Mouse (Mus musculus): ENCODE measurements at regions not wholly inside any gene's neighbourhood (a gene's known extent, or its start where the extent isn't known, plus 50 kb on each side); places are given as distances from the start of the nearest gene placed in this dataset.

DNA sequence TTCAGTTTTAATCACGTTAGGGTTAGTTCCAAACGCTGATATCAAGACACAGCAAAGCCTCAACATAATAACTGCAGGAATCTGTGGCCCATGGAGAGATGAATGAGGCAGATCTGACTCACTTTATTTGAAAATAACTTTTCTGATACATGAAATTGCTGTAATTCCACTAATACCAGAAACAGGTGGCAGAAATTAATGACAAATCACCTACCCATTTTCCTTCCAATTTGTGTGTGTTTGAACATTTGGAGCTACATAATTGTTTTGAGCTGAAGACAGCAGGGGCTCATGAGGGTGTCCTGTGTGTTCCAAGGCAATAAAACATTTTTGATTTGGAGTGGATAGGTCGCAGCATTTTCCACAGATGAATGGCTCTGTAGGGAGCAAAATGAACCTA is 254.2 kb upstream of the Zc3h12c start:
- H3K4me1 ChIP-seq (ENCODE audit: control insufficient read depth, insufficient read depth, low read length) = no peaks in the 10 kb centered on the region
- no peaks in the 10 kb centered on the region for H3K9me3 ChIP-seq (ENCODE audit: control insufficient read depth, low read length)
- no peak overlapping the region for H3K9ac ChIP-seq (ENCODE audit: low read depth, low read length)
- H3K27ac ChIP-seq (ENCODE audit: low read depth, low read length) = no peak overlapping the region
- no peak for ATAC-seq (ENCODE audit: low FRiP score, low TSS enrichment)
- no peaks in the 10 kb centered on the region for H3K27me3 ChIP-seq (ENCODE audit: control insufficient read depth, insufficient read depth, low read length)
- 74% methylated on average over 3 of the region's 3 CpGs for WGBS
- H3K4me3 ChIP-seq (ENCODE audit: low read length) = no peak overlapping the region
- no peaks in the 10 kb centered on the region for H3K36me3 ChIP-seq (ENCODE audit: control insufficient read depth, insufficient read depth, low read length)
- H3K4me2 ChIP-seq (replicated peaks; ENCODE audit: low read depth, low read length) = no peak overlapping the region

DNA sequence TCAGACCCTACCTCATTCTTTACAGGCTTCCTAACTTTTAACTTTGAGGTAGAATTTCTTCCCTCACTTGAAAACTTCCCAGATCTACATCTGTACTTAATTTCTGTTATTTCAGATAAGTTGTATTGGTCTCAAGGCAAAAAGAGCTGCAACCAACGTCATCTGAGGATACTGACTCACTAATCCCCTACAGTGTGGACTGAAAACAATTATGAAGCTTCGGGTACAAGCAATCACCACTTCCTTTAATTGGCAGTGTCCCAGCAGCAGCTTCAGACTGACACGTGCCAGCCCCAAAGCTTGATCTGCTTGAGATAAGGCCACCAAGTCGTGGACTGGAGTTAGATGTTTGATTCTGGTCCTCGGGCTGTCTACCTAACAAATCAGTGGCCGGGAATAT is 247.3 kb upstream of the Zc3h12c start:
- ATAC-seq (ENCODE audit: low FRiP score, low TSS enrichment) = no peak
- Histone ChIP-seq H3K9ac (ENCODE audit: low read depth, low read length) (no peak overlapping the region), H3K36me3 (ENCODE audit: control insufficient read depth, insufficient read depth, low read length) (no peaks in the 10 kb centered on the region), H3K27me3 (ENCODE audit: control insufficient read depth, insufficient read depth, low read length) (no peaks in the 10 kb centered on the region), H3K4me2 (replicated peaks; ENCODE audit: low read depth, low read length) (no peak overlapping the region), H3K9me3 (ENCODE audit: control insufficient read depth, low read length) (no peaks in the 10 kb centered on the region), H3K27ac (ENCODE audit: low read depth, low read length) (no peak overlapping the region), H3K4me1 (ENCODE audit: control insufficient read depth, insufficient read depth, low read length) (no peaks in the 10 kb centered on the region), H3K4me3 (ENCODE audit: low read length) (no peak overlapping the region)
- 62% methylated on average over 6 of the region's 6 CpGs for WGBS

GRCm38 (mm10) chr9:52407841-52408240 is 239.5 kb upstream of the Zc3h12c start:
- Histone ChIP-seq H3K9me3 (ENCODE audit: control insufficient read depth, low read length) (no peaks in the 10 kb centered on the region), H3K4me2 (replicated peaks; ENCODE audit: low read depth, low read length) (no peak overlapping the region), H3K4me1 (ENCODE audit: control insufficient read depth, insufficient read depth, low read length) (no peaks in the 10 kb centered on the region), H3K27me3 (ENCODE audit: control insufficient read depth, insufficient read depth, low read length) (no peaks in the 10 kb centered on the region), H3K36me3 (ENCODE audit: control insufficient read depth, insufficient read depth, low read length) (no peaks in the 10 kb centered on the region), H3K27ac (ENCODE audit: low read depth, low read length) (no peak overlapping the region), H3K4me3 (ENCODE audit: low read length) (no peak overlapping the region), H3K9ac (ENCODE audit: low read depth, low read length) (no peak overlapping the region)
- ATAC-seq (ENCODE audit: low FRiP score, low TSS enrichment) = no peak
- WGBS = 91% methylated on average over 6 of the region's 6 CpGs

- H3K9me3 ChIP-seq (ENCODE audit: control insufficient read depth, low read length) = no peaks in the 10 kb centered on the region
- no peaks in the 10 kb centered on the region for H3K36me3 ChIP-seq (ENCODE audit: control insufficient read depth, insufficient read depth, low read length)
- no peak overlapping the region for H3K4me2 ChIP-seq (replicated peaks; ENCODE audit: low read depth, low read length)
- no peaks in the 10 kb centered on the region for H3K4me1 ChIP-seq (ENCODE audit: control insufficient read depth, insufficient read depth, low read length)
- no peak for ATAC-seq (ENCODE audit: low FRiP score, low TSS enrichment)
- WGBS = 77% methylated on average over 2 of the region's 2 CpGs
- H3K4me3 ChIP-seq (ENCODE audit: low read length) = no peak overlapping the region
- H3K27me3 ChIP-seq (ENCODE audit: control insufficient read depth, insufficient read depth, low read length) = no peaks in the 10 kb centered on the region
- no peak overlapping the region for H3K9ac ChIP-seq (ENCODE audit: low read depth, low read length)
- H3K27ac ChIP-seq (ENCODE audit: low read depth, low read length) = no peak overlapping the region
Observed at GRCm38 (mm10) chr9:52402496-52402895, 234.1 kb upstream of the Zc3h12c start.

- 58% methylated on average over 2 of the region's 2 CpGs for WGBS
- H3K36me3 ChIP-seq (ENCODE audit: control insufficient read depth, insufficient read depth, low read length) = no peaks in the 10 kb centered on the region
- no peak overlapping the region for H3K27ac ChIP-seq (ENCODE audit: low read depth, low read length)
- no peaks in the 10 kb centered on the region for H3K4me1 ChIP-seq (ENCODE audit: control insufficient read depth, insufficient read depth, low read length)
- H3K9me3 ChIP-seq (ENCODE audit: control insufficient read depth, low read length) = no peaks in the 10 kb centered on the region
- H3K27me3 ChIP-seq (ENCODE audit: control insufficient read depth, insufficient read depth, low read length) = no peaks in the 10 kb centered on the region
- no peak overlapping the region for H3K4me2 ChIP-seq (replicated peaks; ENCODE audit: low read depth, low read length)
- no peak for ATAC-seq (ENCODE audit: low FRiP score, low TSS enrichment)
- H3K4me3 ChIP-seq (ENCODE audit: low read length) = no peak overlapping the region
- no peak overlapping the region for H3K9ac ChIP-seq (ENCODE audit: low read depth, low read length)
Observed at GRCm38 (mm10) chr9:52379031-52379430, 210.7 kb upstream of the Zc3h12c start.

GRCm38 (mm10) chr9:52377761-52378160 is 209.4 kb upstream of the Zc3h12c start:
- Histone ChIP-seq H3K27ac (ENCODE audit: low read depth, low read length) (no peak overlapping the region), H3K9ac (ENCODE audit: low read depth, low read length) (no peak overlapping the region), H3K4me1 (ENCODE audit: control insufficient read depth, insufficient read depth, low read length) (no peaks in the 10 kb centered on the region), H3K4me2 (replicated peaks; ENCODE audit: low read depth, low read length) (no peak overlapping the region), H3K9me3 (ENCODE audit: control insufficient read depth, low read length) (no peaks in the 10 kb centered on the region), H3K4me3 (ENCODE audit: low read length) (no peak overlapping the region), H3K27me3 (ENCODE audit: control insufficient read depth, insufficient read depth, low read length) (no peaks in the 10 kb centered on the region), H3K36me3 (ENCODE audit: control insufficient read depth, insufficient read depth, low read length) (no peaks in the 10 kb centered on the region)
- no peak for ATAC-seq (ENCODE audit: low FRiP score, low TSS enrichment)

DNA sequence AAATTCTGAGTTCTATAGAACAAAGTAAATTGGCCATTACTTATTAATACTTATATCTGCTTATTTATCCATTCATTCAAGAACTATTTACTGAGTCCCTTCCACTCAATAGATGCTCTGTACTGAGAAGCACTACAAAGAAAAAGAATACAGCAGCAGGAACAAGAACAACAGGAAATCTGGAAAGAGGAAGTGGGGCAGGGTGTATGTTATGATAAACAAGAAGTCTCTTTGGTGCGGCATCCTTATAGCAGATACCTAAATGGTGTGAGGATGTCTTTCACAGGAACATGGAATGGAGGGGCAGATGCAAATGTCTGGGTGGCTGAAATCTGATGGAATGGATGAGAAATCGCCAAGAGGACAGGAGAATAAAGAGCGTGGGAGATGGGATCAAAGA is 208.5 kb upstream of the Zc3h12c start:
- no peak for ATAC-seq (ENCODE audit: low FRiP score, low TSS enrichment)
- H3K9me3 ChIP-seq (ENCODE audit: control insufficient read depth, low read length) = no peaks in the 10 kb centered on the region
- no peak overlapping the region for H3K4me2 ChIP-seq (replicated peaks; ENCODE audit: low read depth, low read length)
- no peaks in the 10 kb centered on the region for H3K4me1 ChIP-seq (ENCODE audit: control insufficient read depth, insufficient read depth, low read length)
- H3K36me3 ChIP-seq (ENCODE audit: control insufficient read depth, insufficient read depth, low read length) = no peaks in the 10 kb centered on the region
- 88% methylated on average over 3 of the region's 3 CpGs for WGBS
- no peak overlapping the region for H3K9ac ChIP-seq (ENCODE audit: low read depth, low read length)
- H3K27ac ChIP-seq (ENCODE audit: low read depth, low read length) = no peak overlapping the region
- no peak overlapping the region for H3K4me3 ChIP-seq (ENCODE audit: low read length)
- H3K27me3 ChIP-seq (ENCODE audit: control insufficient read depth, insufficient read depth, low read length) = no peaks in the 10 kb centered on the region

GRCm38 (mm10) chr9:52371296-52371695 is 202.9 kb upstream of the Zc3h12c start:
- no peaks in the 10 kb centered on the region for H3K9me3 ChIP-seq (ENCODE audit: control insufficient read depth, low read length)
- H3K4me3 ChIP-seq (ENCODE audit: low read length) = no peak overlapping the region
- H3K27me3 ChIP-seq (ENCODE audit: control insufficient read depth, insufficient read depth, low read length) = no peaks in the 10 kb centered on the region
- 100% methylated on average over 1 of the region's 1 CpGs for WGBS
- no peaks in the 10 kb centered on the region for H3K4me1 ChIP-seq (ENCODE audit: control insufficient read depth, insufficient read depth, low read length)
- no peak overlapping the region for H3K4me2 ChIP-seq (replicated peaks; ENCODE audit: low read depth, low read length)
- no peaks in the 10 kb centered on the region for H3K36me3 ChIP-seq (ENCODE audit: control insufficient read depth, insufficient read depth, low read length)
- no peak overlapping the region for H3K27ac ChIP-seq (ENCODE audit: low read depth, low read length)
- H3K9ac ChIP-seq (ENCODE audit: low read depth, low read length) = no peak overlapping the region
- ATAC-seq (ENCODE audit: low FRiP score, low TSS enrichment) = no peak

DNA sequence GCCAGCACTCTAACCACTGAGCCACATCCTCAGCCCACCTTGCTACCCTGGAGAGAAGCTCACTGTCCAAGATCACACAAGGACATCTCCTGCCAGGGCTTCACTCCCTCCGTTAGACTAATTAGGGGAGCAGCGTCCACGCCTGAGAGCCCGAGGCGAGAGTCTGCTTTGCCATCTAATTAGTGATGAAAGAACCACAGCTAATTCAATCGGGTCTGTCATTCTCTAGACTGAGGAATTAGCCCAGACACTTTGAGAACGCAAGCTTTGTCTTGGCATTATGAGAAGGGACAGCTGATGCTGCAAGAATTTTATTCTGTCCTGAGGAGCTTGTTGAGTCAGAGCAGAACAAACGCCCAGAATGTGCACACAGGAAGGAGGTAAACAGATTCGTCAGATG is 200.5 kb upstream of the Zc3h12c start:
- 44% methylated on average over 9 of the region's 9 CpGs for WGBS
- Histone ChIP-seq H3K4me3 (ENCODE audit: low read length) (no peak overlapping the region), H3K4me2 (replicated peaks; ENCODE audit: low read depth, low read length) (no peak overlapping the region), H3K9ac (ENCODE audit: low read depth, low read length) (no peak overlapping the region), H3K27ac (ENCODE audit: low read depth, low read length) (no peak overlapping the region), H3K27me3 (ENCODE audit: control insufficient read depth, insufficient read depth, low read length) (no peaks in the 10 kb centered on the region), H3K9me3 (ENCODE audit: control insufficient read depth, low read length) (no peaks in the 10 kb centered on the region), H3K4me1 (ENCODE audit: control insufficient read depth, insufficient read depth, low read length) (no peaks in the 10 kb centered on the region), H3K36me3 (ENCODE audit: control insufficient read depth, insufficient read depth, low read length) (no peaks in the 10 kb centered on the region)
- no peak for ATAC-seq (ENCODE audit: low FRiP score, low TSS enrichment)

GRCm38 (mm10) chr9:52368080-52368479 is 199.7 kb upstream of the Zc3h12c start:
- WGBS = 69% methylated on average over 3 of the region's 3 CpGs
- no peak for ATAC-seq (ENCODE audit: low FRiP score, low TSS enrichment)

More at GRCm38 (mm10) chr9:52368080-52368479, 199.7 kb upstream of the Zc3h12c start:
- Histone ChIP-seq H3K4me3 (ENCODE audit: low read length) (no peak overlapping the region), H3K9ac (ENCODE audit: low read depth, low read length) (no peak overlapping the region), H3K9me3 (ENCODE audit: control insufficient read depth, low read length) (no peaks in the 10 kb centered on the region), H3K36me3 (ENCODE audit: control insufficient read depth, insufficient read depth, low read length) (no peaks in the 10 kb centered on the region), H3K27me3 (ENCODE audit: control insufficient read depth, insufficient read depth, low read length) (no peaks in the 10 kb centered on the region), H3K4me1 (ENCODE audit: control insufficient read depth, insufficient read depth, low read length) (no peaks in the 10 kb centered on the region), H3K27ac (ENCODE audit: low read depth, low read length) (no peak overlapping the region), H3K4me2 (replicated peaks; ENCODE audit: low read depth, low read length) (no peak overlapping the region)

All from kidney, embryonic 14.5 days (tissue).